Mouse (Mus musculus) heart, postnatal 0 days (tissue): ENCODE measurements around the gene Hist1h4d.

Experiments
- CTCF ChIP-seq: IDR thresholded peaks from 2 replicates; pipeline ENCODE4 v1.5.1; 2016; ENCODE audit warnings: antibody characterized with exemption, control low read depth, low read depth
- EP300 ChIP-seq: IDR thresholded peaks from 2 replicates; pipeline ENCODE4 v1.6.1; 2016; ENCODE audit warnings: antibody characterized with exemption, low read depth

DNA sequence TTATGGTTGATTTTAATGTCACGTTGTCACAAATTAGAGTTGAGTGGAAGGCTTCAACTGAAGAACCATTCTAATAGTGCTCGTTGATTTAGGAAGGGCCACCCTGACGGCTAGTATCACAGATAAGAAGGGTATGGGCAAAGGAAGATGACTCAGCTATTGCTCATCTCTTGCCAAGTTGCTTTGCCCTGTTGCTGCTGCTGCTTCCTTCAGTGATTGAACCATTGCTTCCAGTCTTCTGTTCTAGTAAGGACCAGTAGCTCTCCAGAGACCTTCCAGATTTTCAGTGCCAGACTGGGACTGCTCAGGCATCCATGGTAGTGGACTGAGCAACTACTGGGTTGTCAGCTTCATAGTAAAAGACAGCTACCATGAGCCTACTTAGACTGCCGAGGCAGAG, 27.8 kb downstream of the Hist1h4d start:
- TF ChIP-seq CTCF = no peak
- no peak for TF ChIP-seq EP300
